Mouse (Mus musculus) stomach, postnatal 0 days (tissue): ENCODE measurements around the gene Gm4871. TPM values are rescaled to one million over a fixed set of nuclear protein-coding genes. Genes with fewer than 3 reads are reported as not detected.
"Not testable (repeated sequence)": the region's sequence is repeated elsewhere in the genome, so short reads cannot be mapped to it uniquely, and the experiment has no call there.

Source experiments
- ATAC-seq: fragments of 200-750 bp; cut with Nextera tagmentation; 2 replicates; pipeline ENCODE4 v1.8.0; 2017; ENCODE audit not compliant: low FRiP score, low TSS enrichment
- DNase-seq: peaks from one replicate; pipeline ENCODE4 v3.0.0-alpha.2; 2016; ENCODE audit warnings: low spot score
- H3K27ac ChIP-seq: fragments of 300-500 bp; sonication (generic); replicated peaks from 2 replicates; pipeline ENCODE4 v1.5.1; 2014; ENCODE audit warnings: mild to moderate bottlenecking, control low read depth
- H3K27me3 ChIP-seq: fragments of 300-500 bp; sonication (generic); 2 replicates; pipeline ENCODE4 v1.6.1; 2014; ENCODE audit warnings: low read length; ENCODE audit not compliant: control insufficient read depth, insufficient read depth
- H3K36me3 ChIP-seq: fragments of 300-500 bp; sonication (generic); 2 replicates; pipeline ENCODE4 v1.6.1; 2014; ENCODE audit warnings: low read length, mixed read lengths; ENCODE audit not compliant: control insufficient read depth, insufficient read depth
- H3K4me1 ChIP-seq: fragments of 300-500 bp; sonication (generic); replicated peaks from 2 replicates; pipeline ENCODE4 v1.6.1; 2014; ENCODE audit warnings: antibody characterized with exemption; ENCODE audit not compliant: control insufficient read depth, insufficient read depth
- H3K4me2 ChIP-seq: fragments of 300-500 bp; sonication (generic); replicated peaks from 2 replicates; pipeline ENCODE4 v1.6.1; 2014; ENCODE audit warnings: low read depth, mild to moderate bottlenecking, control low read depth, moderate library complexity
- H3K4me3 ChIP-seq: fragments of 300-500 bp; sonication (generic); 2 replicates; pipeline ENCODE4 v1.5.1; 2014; ENCODE audit warnings: low read depth, low read length, control low read depth
- H3K9ac ChIP-seq: fragments of 300-500 bp; sonication (generic); 2 replicates; pipeline ENCODE4 v1.6.1; 2014; ENCODE audit warnings: mild to moderate bottlenecking, low read length, control low read depth, mixed read lengths
- H3K9me3 ChIP-seq: fragments of 300-500 bp; sonication (generic); 2 replicates; pipeline ENCODE4 v1.6.1; 2016; ENCODE audit warnings: low read length; ENCODE audit not compliant: control insufficient read depth
- CTCF ChIP-seq: IDR thresholded peaks from 2 replicates; pipeline ENCODE4 v1.5.1; 2016; ENCODE audit warnings: antibody characterized with exemption, low read depth, mild to moderate bottlenecking, moderate library complexity
- EP300 ChIP-seq: optimal IDR thresholded peaks from 2 replicates; pipeline ENCODE3; 2016; ENCODE audit warnings: antibody characterized with exemption
- WGBS: fragments of 180-500 bp; shearing (Covaris S2); extraction: QIAGEN DNeasy Blood & Tissue Kit; methylation state at CpG from one replicate; pipeline ENCODE4 v1.1.7; 2014; 5-methylcytosine and 5-hydroxymethylcytosine counted together
- polyA plus RNA-seq: library from polyadenylated mRNA; unstranded; fragments of >200 nt; fragmentation: Nextera tagmentation; extraction: Ambion mirVana; gene quantifications from 2 replicates; pipeline ENCODE4 v1.2.1, GENCODE M21; 2015

Gene Gm4871
- polyA plus RNA-seq, 1 experiment from 2014 or later = not detected

GRCm38 (mm10) chr5:145064765-145065340 lies 32.3 kb upstream of the Gm4871 start:
- no peak for DNase-seq
- WGBS = 79% methylated on average over 1 of the region's 1 CpGs
- no peaks in the 10 kb centered on the region for H3K36me3 ChIP-seq
- no peaks in the 10 kb centered on the region for H3K4me1 ChIP-seq
- H3K9me3 ChIP-seq = no peaks in the 10 kb centered on the region
- no peaks in the 10 kb centered on the region for H3K27me3 ChIP-seq
- no peak for ATAC-seq
- no peak overlapping the region for H3K9ac ChIP-seq
- TF ChIP-seq EP300 (no peak), CTCF (no peak)
- H3K27ac ChIP-seq = no peak overlapping the region
- H3K4me2 ChIP-seq = no peak overlapping the region
- no peak overlapping the region for H3K4me3 ChIP-seq

DNA sequence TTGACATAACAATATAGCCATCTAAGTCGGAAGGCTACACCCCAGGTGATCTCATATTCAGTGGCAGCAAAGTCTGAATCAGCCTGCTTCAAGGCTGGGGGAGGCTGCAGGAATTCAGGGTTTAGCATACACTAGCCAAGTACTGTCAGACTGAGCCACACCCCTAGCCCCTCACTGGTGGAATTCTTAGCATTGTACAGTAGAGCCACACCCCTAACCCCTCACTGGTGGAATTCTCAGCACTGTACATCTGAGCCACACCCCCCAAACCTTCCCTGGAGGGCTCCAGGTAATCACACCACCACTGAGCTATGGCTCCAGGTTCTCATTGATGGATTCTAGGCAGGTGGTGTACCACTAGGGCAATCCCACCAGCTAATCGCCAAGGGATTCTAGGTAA lies 27.0 kb upstream of the Gm4871 start:
- Histone ChIP-seq H3K9ac (no peak overlapping the region), H3K4me3 (no peak overlapping the region), H3K4me2 (no peak overlapping the region), H3K36me3 (no peaks in the 10 kb centered on the region), H3K9me3 (no peaks in the 10 kb centered on the region), H3K27me3 (no peaks in the 10 kb centered on the region), H3K27ac (no peak overlapping the region), H3K4me1 (no peaks in the 10 kb centered on the region)
- TF ChIP-seq CTCF (no peak), EP300 (no peak)
- 70% methylated on average over 2 of the region's 2 CpGs for WGBS
- ATAC-seq = no peak
- no peak for DNase-seq

DNA sequence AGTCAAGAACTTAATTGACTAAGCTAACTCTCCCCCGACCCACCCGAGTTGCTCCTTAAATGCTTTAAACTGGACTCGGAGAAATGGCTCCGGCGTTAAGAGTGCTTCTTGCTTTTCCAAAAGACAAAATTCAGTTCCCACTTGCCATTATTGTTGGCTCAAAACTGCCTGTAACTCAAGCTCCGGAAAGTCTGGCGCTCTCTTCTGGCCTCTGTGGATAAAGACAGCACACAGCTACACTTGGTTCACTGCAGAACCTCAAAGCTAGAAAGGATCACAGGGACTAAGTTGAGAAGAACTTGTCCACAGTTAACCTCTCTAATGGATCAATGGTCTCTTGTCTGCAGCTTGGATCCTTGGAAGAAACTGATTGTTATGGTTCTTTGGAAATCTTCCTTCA lies 26.2 kb upstream of the Gm4871 start:
- Histone ChIP-seq H3K4me1 (no peaks in the 10 kb centered on the region), H3K27ac (no peak overlapping the region), H3K4me2 (no peak overlapping the region), H3K4me3 (no peak overlapping the region), H3K27me3 (no peaks in the 10 kb centered on the region), H3K9ac (no peak overlapping the region), H3K36me3 (no peaks in the 10 kb centered on the region), H3K9me3 (no peaks in the 10 kb centered on the region)
- DNase-seq (no peak), ATAC-seq (no peak)
- TF ChIP-seq EP300 (no peak), CTCF (no peak)
- WGBS = 87% methylated on average over 7 of the region's 7 CpGs

DNA sequence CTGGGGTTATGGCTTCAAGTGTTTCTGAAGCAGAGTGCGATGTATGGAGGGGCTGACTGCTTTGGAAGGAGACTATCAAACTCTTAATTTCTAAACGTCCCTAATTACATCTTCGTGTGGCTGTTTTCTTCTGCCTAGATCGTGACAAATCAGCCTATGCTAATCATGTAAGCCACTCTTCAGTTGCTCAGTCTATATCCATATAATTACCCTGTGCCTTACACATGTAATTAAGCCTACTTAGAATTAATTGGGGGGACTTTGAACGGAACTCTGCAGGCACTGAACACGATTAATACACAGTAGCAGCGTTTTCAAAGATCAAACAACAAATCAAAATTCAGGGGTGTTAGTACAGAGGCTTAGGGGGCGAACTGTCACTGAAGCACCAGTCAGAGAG lies 25.4 kb upstream of the Gm4871 start:
- 83% methylated on average over 8 of the region's 8 CpGs for WGBS
- no peak overlapping the region for H3K4me2 ChIP-seq
- ATAC-seq = no peak
- no peaks in the 10 kb centered on the region for H3K9me3 ChIP-seq
- H3K4me3 ChIP-seq = no peak overlapping the region
- no peak overlapping the region for H3K9ac ChIP-seq
- no peaks in the 10 kb centered on the region for H3K4me1 ChIP-seq
- DNase-seq = no peak
- TF ChIP-seq CTCF (no peak), EP300 (no peak)
- H3K27ac ChIP-seq = no peak overlapping the region
- H3K27me3 ChIP-seq = no peaks in the 10 kb centered on the region
- no peaks in the 10 kb centered on the region for H3K36me3 ChIP-seq

DNA sequence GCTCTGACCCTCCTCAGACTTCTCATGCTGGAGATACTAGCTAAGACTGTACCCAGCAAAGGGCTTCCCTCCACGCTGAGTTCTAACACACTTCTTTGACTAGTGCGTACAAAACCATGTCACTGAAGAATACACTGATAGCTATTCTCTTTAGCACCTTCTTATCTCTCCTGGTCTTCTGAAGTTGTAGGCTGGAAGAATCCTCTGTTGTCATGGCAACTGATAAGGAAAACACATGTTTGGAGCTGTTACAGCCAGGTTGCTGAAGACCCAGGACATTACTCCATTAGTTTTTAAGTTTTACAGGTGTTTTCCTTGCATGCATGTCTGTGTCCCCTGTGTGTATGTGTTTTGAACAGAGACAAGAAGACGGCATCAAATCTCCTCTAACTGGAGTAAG lies 21.6 kb upstream of the Gm4871 start:
- H3K4me2 ChIP-seq, H3K4me1 ChIP-seq, H3K36me3 ChIP-seq, H3K4me3 ChIP-seq, H3K27me3 ChIP-seq, DNase-seq, ATAC-seq, H3K27ac ChIP-seq, H3K9ac ChIP-seq, H3K9me3 ChIP-seq: not testable (repeated sequence)
- WGBS = 37% methylated on average over 3 of the region's 3 CpGs

GRCm38 (mm10) chr5:145042690-145043089 lies 10.1 kb upstream of the Gm4871 start, which contains the start of gene 1700018F24Rik:
TSS of gene 1700018F24Rik (plus strand) at chr5:145042990.
- H3K4me3 ChIP-seq, DNase-seq, H3K9me3 ChIP-seq, ATAC-seq, H3K27ac ChIP-seq, H3K9ac ChIP-seq, H3K4me1 ChIP-seq, H3K27me3 ChIP-seq, H3K36me3 ChIP-seq, H3K4me2 ChIP-seq: not testable (repeated sequence)
- 43% methylated on average over 2 of the region's 3 CpGs for WGBS
